Mouse (Mus musculus) layer of hippocampus, adult 6 months (tissue): ENCODE results near the gene Gm21887. TPM values are rescaled to one million over a fixed set of nuclear protein-coding genes. Genes with fewer than 3 reads are reported as not detected.

ENCODE experiments used
- long read RNA-seq, 2 experiments: library from polyadenylated mRNA; unstranded; transcript quantifications; one replicate each; pipeline ENCODE4 v2.0.0; 2019 to 2020
- polyA plus RNA-seq: library from polyadenylated mRNA; unstranded; fragments of <200 nt; fragmentation: Nextera tagmentation; gene quantifications from 2 replicates; pipeline ENCODE4 v1.2.3, GENCODE M21; 2021

The Gm21887 gene
- 4.5 and 8.3 TPM in 2 replicates for polyA plus RNA-seq
- long read RNA-seq, experiment 1, partial matches to known transcripts, result 0 of 1 reads
- long read RNA-seq, experiment 1, other reads (novel, unspliced or antisense), result 1 of 1 reads
- long read RNA-seq, experiment 2, result 0 reads

DNA sequence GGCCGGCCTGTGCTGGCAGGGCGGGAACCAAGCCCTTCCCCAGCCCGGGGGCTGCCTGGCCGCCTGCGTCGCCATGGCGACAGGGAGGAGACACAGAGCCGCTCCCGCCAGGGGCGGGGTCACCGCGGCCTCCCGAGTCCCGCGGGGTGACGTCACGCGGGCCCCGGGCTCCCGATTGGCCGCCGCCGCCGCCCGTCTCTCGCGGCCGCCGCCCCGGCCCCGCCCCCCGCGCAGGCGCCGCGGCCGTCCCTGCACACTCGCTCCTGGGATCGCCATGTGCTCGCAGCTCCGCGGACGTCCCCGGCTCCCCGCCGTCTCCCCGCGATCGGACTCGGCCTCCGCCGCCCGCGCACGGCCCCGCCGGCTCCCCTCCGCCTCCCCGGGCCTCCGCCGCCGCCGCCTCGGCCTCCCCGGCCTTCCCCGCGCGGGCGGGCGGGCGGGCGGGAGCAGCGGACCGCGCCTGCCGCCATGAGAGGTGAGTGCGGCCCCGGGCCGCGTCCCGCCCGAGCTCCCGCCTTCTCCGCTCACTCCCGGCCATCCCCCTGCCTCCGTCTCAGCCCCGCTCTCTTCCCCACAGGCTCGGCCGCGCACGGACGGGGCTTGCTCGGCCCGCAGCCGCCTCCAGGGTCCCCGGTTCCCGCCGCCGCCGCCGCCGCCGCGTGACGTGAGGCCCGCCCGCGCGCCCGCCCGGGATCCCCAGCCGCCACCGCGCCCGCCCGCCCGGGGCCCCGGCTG lies at the start of gene Gm21887:
TSS of gene Gm21887 (plus strand) at position 644 of the 735 bp plus-strand sequence.

Other genes starting within 250 kb of the Gm21887 start
- not detected in 2 replicates for gene 4933400A11Rik, start 230.0 kb upstream of the Gm21887 start, polyA plus RNA-seq